In the genomic region with DNA sequence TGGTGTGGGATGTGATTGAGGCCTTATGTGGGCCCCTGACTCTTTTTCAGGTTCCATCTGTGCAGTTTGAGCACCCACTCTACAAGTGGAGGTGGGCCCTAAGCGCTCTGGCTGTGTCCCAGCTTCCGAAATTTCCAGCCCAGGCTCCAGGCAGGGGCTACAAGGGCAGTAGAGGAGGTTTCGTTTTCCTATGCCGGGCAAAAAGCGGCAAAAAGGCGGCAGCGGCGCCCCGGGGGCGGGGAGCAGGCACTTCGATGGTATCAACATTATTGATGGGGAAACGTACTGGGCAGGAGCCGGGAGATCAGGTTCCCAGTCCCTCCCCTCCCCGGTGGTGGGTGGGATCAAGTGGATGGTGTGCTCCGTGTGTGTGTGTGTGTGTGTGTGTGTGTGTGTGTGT, we compare ENCODE assay signal across 8 mouse cellular contexts. TPM values are rescaled to one million over a fixed set of nuclear protein-coding genes. Genes with fewer than 3 reads are reported as not detected.
DNase-seq lines count a peak whose midpoint lies in the region; ATAC-seq lines count a peak whose summit lies in the region.

No protein-coding gene starts in this region.

- peak overlapping the region; percentile 53; the same call in 1 of the 2 replicates for H3K27ac ChIP-seq in forebrain, embryonic 16.5 days (ENCODE audit: low read length)

- no peaks in the 10 kb centered on the region for H3K36me3 ChIP-seq in forebrain, embryonic 16.5 days (ENCODE audit: control insufficient read depth, insufficient read depth)

- H3K4me1 ChIP-seq in forebrain, embryonic 16.5 days (replicated peaks; ENCODE audit: control insufficient read depth, insufficient read depth, low read length), result peaks cover 59% of the 10 kb centered on the region

- peak; percentile 42 for DNase-seq in ovary, postnatal 36 days (ENCODE audit: low spot score)
- no peak for DNase-seq in ovary, adult 18-20 months (ENCODE audit: low spot score)
- peak; percentile 71 for DNase-seq in kidney, postnatal 14 days
- DNase-seq in neural tube, embryonic 10.5 days (ENCODE audit: extremely low spot score, low spot score), result peak; percentile 78
- DNase-seq in adrenal gland, postnatal 4 days (ENCODE audit: low spot score in 2 of 2), result no peak
- no peak for DNase-seq in c-Kit-positive CD71-positive TER-119-positive erythroid progenitor cells, embryonic 14.5 days (ENCODE audit: low spot score)
- DNase-seq in cerebellum, postnatal 4 days (ENCODE audit: low spot score in 2 of 2), result no peak

- 0 out of 2 replicates have a peak, but pooled peaks cover 11% of the 10 kb centered on the region for H3K27me3 ChIP-seq in forebrain, embryonic 16.5 days (replicated peaks; ENCODE audit: control insufficient read depth, insufficient read depth, low read length)

- peak overlapping the region; percentile 91 for H3K4me2 ChIP-seq in forebrain, embryonic 16.5 days (ENCODE audit: low read length)

- peak overlapping the region; percentile 9 for H3K4me3 ChIP-seq in forebrain, embryonic 16.5 days (replicated peaks; ENCODE audit: low read length)

- peak overlapping the region; percentile 33 for H3K9ac ChIP-seq in forebrain, embryonic 16.5 days (replicated peaks; ENCODE audit: low read depth, low read length)

- 5% methylated on average over 13 of the region's 15 CpGs for WGBS in forebrain, embryonic 16.5 days

- ATAC-seq in forebrain, embryonic 16.5 days, result no peak

- no peaks in the 10 kb centered on the region for H3K9me3 ChIP-seq in forebrain, embryonic 16.5 days (ENCODE audit: control insufficient read depth, low read length)

RNA-seq across cellular contexts. Expression of a gene that starts 2.3 kb away (rescaled TPM):
- polyA plus RNA-seq in forebrain, embryonic 16.5 days (2015; fragmentation: Nextera tagmentation; extraction: Ambion mirVana), result 12.5 and 14.6 TPM in 2 replicates
- total RNA-seq in adrenal gland, postnatal 4 days (2021), result 10 to 100 TPM in 1 of 2 experiments, 1 to 10 TPM in 1; 1.5 to 10.7 TPM

Comparison
In these comparisons a context has a peak if more than half of its experiments do, and no peak if none do; other contexts are left out.
1. DNase-seq: peak in ovary, postnatal 36 days (single experiment), kidney, postnatal 14 days (single experiment) and neural tube, embryonic 10.5 days (single experiment); none in ovary, adult 18-20 months (single experiment), adrenal gland, postnatal 4 days (0 of 2), c-Kit-positive CD71-positive TER-119-positive erythroid progenitor cells, embryonic 14.5 days (single experiment) and cerebellum, postnatal 4 days (0 of 2).